Comparison of ENCODE assay signal across 32 mouse cellular contexts in the genomic region with DNA sequence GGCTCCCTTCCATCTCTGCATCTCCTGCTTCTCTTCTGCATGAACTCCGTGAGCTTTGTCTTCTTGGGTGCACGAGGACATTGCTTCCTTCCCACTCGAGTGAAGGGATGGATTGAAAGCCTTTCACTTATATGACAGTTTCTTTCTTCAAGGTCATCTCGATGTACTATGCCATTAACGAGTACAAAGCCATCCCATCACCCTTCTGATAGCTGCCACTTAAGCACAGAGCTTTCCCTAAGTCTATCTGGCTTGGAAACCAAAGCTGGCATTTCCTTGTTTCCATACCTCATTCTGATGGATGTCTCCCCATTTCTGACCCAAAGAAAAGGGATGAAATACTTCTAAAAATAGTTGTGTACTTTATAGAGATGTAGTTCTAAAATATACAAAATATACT.
"Had no signal": no experiment of that assay in that cellular context is flagged by ENCODE, and none has a peak within 500 bp of the region (broad histone marks: within the 10 kb centered on the region; RNA-seq: fewer than 3 reads in every experiment).

No protein-coding gene starts in this region.

- H3K4me2 ChIP-seq: limb, embryonic 12.5 days; limb, embryonic 13.5 days; limb, embryonic 15.5 days; liver, embryonic 11.5 days; liver, embryonic 12.5 days; liver, embryonic 13.5 days; liver, embryonic 15.5 days; lung, embryonic 14.5 days; lung, embryonic 15.5 days; midbrain, embryonic 11.5 days; midbrain, embryonic 12.5 days; midbrain, embryonic 13.5 days; midbrain, embryonic 15.5 days; neural tube, embryonic 12.5 days had no signal

- H3K9ac ChIP-seq: limb, embryonic 12.5 days; limb, embryonic 13.5 days; limb, embryonic 15.5 days; liver, embryonic 12.5 days; liver, embryonic 13.5 days; liver, embryonic 14.5 days; liver, embryonic 15.5 days; liver, postnatal 0 days; lung, embryonic 14.5 days; lung, embryonic 15.5 days; midbrain, embryonic 12.5 days; midbrain, embryonic 13.5 days; midbrain, embryonic 15.5 days; neural tube, embryonic 12.5 days had no signal

- ATAC-seq: liver, embryonic 12.5 days; liver, postnatal 0 days; lung, postnatal 0 days; midbrain, embryonic 13.5 days; midbrain, embryonic 15.5 days; midbrain, embryonic 16.5 days had no signal

- H3K27ac ChIP-seq: limb, embryonic 10.5 days; limb, embryonic 12.5 days; limb, embryonic 13.5 days; limb, embryonic 15.5 days; liver, embryonic 12.5 days; liver, embryonic 13.5 days; liver, embryonic 14.5 days; liver, embryonic 15.5 days; lung, embryonic 15.5 days; macrophage; midbrain, embryonic 10.5 days; midbrain, embryonic 12.5 days; midbrain, embryonic 13.5 days; midbrain, embryonic 15.5 days; neural tube, embryonic 12.5 days had no signal

- H3K9me3 ChIP-seq: limb, embryonic 10.5 days; limb, embryonic 12.5 days; limb, embryonic 13.5 days; limb, embryonic 15.5 days; liver, embryonic 12.5 days; liver, embryonic 13.5 days; liver, embryonic 15.5 days; lung, embryonic 15.5 days; midbrain, embryonic 10.5 days; midbrain, embryonic 12.5 days; midbrain, embryonic 13.5 days; midbrain, embryonic 15.5 days; neural tube, embryonic 12.5 days had no signal

- H3K36me3 ChIP-seq: limb, embryonic 10.5 days; limb, embryonic 12.5 days; limb, embryonic 13.5 days; limb, embryonic 15.5 days; liver, embryonic 12.5 days; liver, embryonic 13.5 days; liver, embryonic 15.5 days; lung, embryonic 15.5 days; midbrain, embryonic 10.5 days; midbrain, embryonic 12.5 days; midbrain, embryonic 13.5 days; midbrain, embryonic 15.5 days; neural tube, embryonic 12.5 days had no signal

- DNase-seq: left cerebral cortex, postnatal 4 days; liver; liver, embryonic 13.5 days; liver, postnatal 0 days; lung, adult 18-20 months; lung, adult 2 months; lung, embryonic 14.5 days; lung, postnatal 10 days; lung, postnatal 14 days; lung, postnatal 36 days; lung, postnatal 4 days; midbrain, embryonic 14.5 days had no signal

- H3K27me3 ChIP-seq: limb, embryonic 12.5 days; limb, embryonic 13.5 days; limb, embryonic 15.5 days; liver, embryonic 12.5 days; liver, embryonic 13.5 days; liver, embryonic 15.5 days; lung, embryonic 15.5 days; megakaryocyte, embryonic 14.5 days; midbrain, embryonic 12.5 days; midbrain, embryonic 13.5 days; midbrain, embryonic 15.5 days; neural tube, embryonic 12.5 days had no signal

- H3K4me1 ChIP-seq: limb, embryonic 10.5 days; limb, embryonic 12.5 days; limb, embryonic 13.5 days; limb, embryonic 15.5 days; liver, embryonic 12.5 days; liver, embryonic 13.5 days; liver, embryonic 15.5 days; lung, embryonic 15.5 days; megakaryocyte, embryonic 14.5 days; midbrain, embryonic 10.5 days; midbrain, embryonic 12.5 days; midbrain, embryonic 13.5 days; midbrain, embryonic 15.5 days; neural tube, embryonic 12.5 days had no signal

- H3K4me3 ChIP-seq: limb, embryonic 10.5 days; limb, embryonic 12.5 days; limb, embryonic 13.5 days; limb, embryonic 15.5 days; liver, embryonic 12.5 days; liver, embryonic 13.5 days; liver, embryonic 15.5 days; lung, embryonic 15.5 days; megakaryocyte, embryonic 14.5 days; midbrain, embryonic 10.5 days; midbrain, embryonic 12.5 days; midbrain, embryonic 13.5 days; midbrain, embryonic 15.5 days; myocyte; neural tube, embryonic 12.5 days had no signal
